In genomic region chr3:97930141-97930786, GRCm38 (mm10) we compare ENCODE assay signal across 12 mouse cellular contexts. TPM values are rescaled to one million over a fixed set of nuclear protein-coding genes. Genes with fewer than 3 reads are reported as not detected.
DNase-seq lines count a peak whose midpoint lies in the region; ATAC-seq and TF ChIP-seq lines count a peak whose summit lies in the region.
"Had no signal": no experiment of that assay in that cellular context is flagged by ENCODE, and none has a peak within 500 bp of the region (broad histone marks: within the 10 kb centered on the region; RNA-seq: fewer than 3 reads in every experiment).

No protein-coding gene starts in this region.

- TF ChIP-seq EP300 in lung, postnatal 0 days (IDR thresholded peaks at IDR 0.05), result no peak

- no peak overlapping the region for H3K4me3 ChIP-seq in forebrain, embryonic 10.5 days
- no peak overlapping the region for H3K4me3 ChIP-seq in forebrain, embryonic 12.5 days (replicated peaks)
- H3K4me3 ChIP-seq in lung, postnatal 0 days (ENCODE audit: low read depth, low read length), result no peak overlapping the region
- H3K4me3 ChIP-seq in embryonic facial prominence, embryonic 13.5 days, result no peak overlapping the region
- H3K4me3 ChIP-seq: heart, embryonic 15.5 days; limb, embryonic 15.5 days; myocyte had no signal

- peak; percentile 53 for TF ChIP-seq CTCF in lung, postnatal 0 days (IDR thresholded peaks at IDR 0.05)

- no peak for ATAC-seq in forebrain, embryonic 12.5 days (ENCODE audit: low FRiP score)
- no peak for ATAC-seq in lung, postnatal 0 days
- no peak for ATAC-seq in embryonic facial prominence, embryonic 13.5 days (ENCODE audit: insufficient number of reproducible peaks, insufficient read depth, low FRiP score, low TSS enrichment, low read depth)

- H3K27me3 ChIP-seq in forebrain, embryonic 10.5 days (ENCODE audit: poor library complexity, severe bottlenecking), result peaks cover 25% of the 10 kb centered on the region
- H3K27me3 ChIP-seq in forebrain, embryonic 12.5 days, result peaks cover 17% of the 10 kb centered on the region
- no peaks in the 10 kb centered on the region for H3K27me3 ChIP-seq in lung, postnatal 0 days (replicated peaks; ENCODE audit: insufficient read depth, low read length)
- H3K27me3 ChIP-seq in embryonic facial prominence, embryonic 13.5 days, result peaks cover 4% of the 10 kb centered on the region; the same call in 1 of the 2 replicates
- H3K27me3 ChIP-seq: limb, embryonic 15.5 days had no signal

- WGBS in forebrain, embryonic 10.5 days, result 64% methylated on average over 12 of the region's 12 CpGs
- 76% methylated on average over 12 of the region's 12 CpGs for WGBS in forebrain, embryonic 12.5 days
- 34% methylated on average over 12 of the region's 12 CpGs for WGBS in lung, postnatal 0 days
- 21% methylated on average over 12 of the region's 12 CpGs for WGBS in embryonic facial prominence, embryonic 13.5 days

- no peaks in the 10 kb centered on the region for H3K36me3 ChIP-seq in forebrain, embryonic 10.5 days (replicated peaks)
- no peaks in the 10 kb centered on the region for H3K36me3 ChIP-seq in forebrain, embryonic 12.5 days (replicated peaks)
- H3K36me3 ChIP-seq in lung, postnatal 0 days (ENCODE audit: insufficient read depth, low read length), result no peaks in the 10 kb centered on the region
- no peaks in the 10 kb centered on the region; the same call in 1 of the 2 replicates for H3K36me3 ChIP-seq in embryonic facial prominence, embryonic 13.5 days
- H3K36me3 ChIP-seq: heart, embryonic 15.5 days; limb, embryonic 15.5 days had no signal

- no peak for DNase-seq in forebrain, embryonic 10.5 days (ENCODE audit: extremely low spot score, low spot score)
- peak; percentile 42 for DNase-seq in lung, postnatal 0 days (ENCODE audit: low spot score)
- no peak for DNase-seq in lung, postnatal 25 days (ENCODE audit: low spot score)
- DNase-seq in lung, postnatal 4 days, result peak; percentile 35 to 37
- DNase-seq in right cerebral cortex, postnatal 4 days, result no peak
- DNase-seq in urinary bladder, postnatal 4 days (ENCODE audit: low spot score in 2 of 2), result no peak
- DNase-seq: thymus, postnatal 36 days had no signal

- H3K4me2 ChIP-seq in forebrain, embryonic 12.5 days, result no peak overlapping the region
- H3K4me2 ChIP-seq in lung, postnatal 0 days (replicated peaks; ENCODE audit: low read depth, low read length), result 0 out of 2 replicates have a peak overlapping the region, but pooled peaks have one; percentile 3
- peak overlapping the region; percentile 32 for H3K4me2 ChIP-seq in embryonic facial prominence, embryonic 13.5 days
- H3K4me2 ChIP-seq: heart, embryonic 15.5 days; limb, embryonic 15.5 days had no signal

- H3K9me3 ChIP-seq in forebrain, embryonic 10.5 days, result no peaks in the 10 kb centered on the region
- no peaks in the 10 kb centered on the region for H3K9me3 ChIP-seq in forebrain, embryonic 12.5 days
- H3K9me3 ChIP-seq in lung, postnatal 0 days (ENCODE audit: low read length), result no peaks in the 10 kb centered on the region
- H3K9me3 ChIP-seq in embryonic facial prominence, embryonic 13.5 days, result no peaks in the 10 kb centered on the region
- H3K9me3 ChIP-seq: heart, embryonic 15.5 days; limb, embryonic 15.5 days had no signal

- peaks cover 45% of the 10 kb centered on the region for H3K4me1 ChIP-seq in forebrain, embryonic 10.5 days
- H3K4me1 ChIP-seq in forebrain, embryonic 12.5 days, result peaks cover 19% of the 10 kb centered on the region
- H3K4me1 ChIP-seq in lung, postnatal 0 days (ENCODE audit: insufficient read depth, low read depth, low read length), result peaks cover 7% of the 10 kb centered on the region; the same call in 1 of the 2 replicates
- peaks cover 54% of the 10 kb centered on the region for H3K4me1 ChIP-seq in embryonic facial prominence, embryonic 13.5 days

- no peak overlapping the region for H3K9ac ChIP-seq in forebrain, embryonic 12.5 days
- no peak overlapping the region for H3K9ac ChIP-seq in lung, postnatal 0 days (replicated peaks; ENCODE audit: low read depth)
- H3K9ac ChIP-seq in embryonic facial prominence, embryonic 13.5 days, result no peak overlapping the region
- H3K9ac ChIP-seq: heart, embryonic 15.5 days; limb, embryonic 15.5 days had no signal

- peak overlapping the region; percentile 44; the same call in 1 of the 2 replicates for H3K27ac ChIP-seq in forebrain, embryonic 10.5 days
- H3K27ac ChIP-seq in forebrain, embryonic 12.5 days, result no peak overlapping the region
- no peak overlapping the region for H3K27ac ChIP-seq in lung, postnatal 0 days (ENCODE audit: low read length)
- H3K27ac ChIP-seq in embryonic facial prominence, embryonic 13.5 days, result no peak overlapping the region; the same call in 1 of the 2 replicates
- H3K27ac ChIP-seq: heart, embryonic 15.5 days; limb, embryonic 15.5 days had no signal

RNA-seq across cellular contexts. Expression of gene Sec22b, which starts 29.3 kb away (rescaled TPM):
- 114 TPM in 2 replicates for polyA plus RNA-seq in forebrain, embryonic 10.5 days (2016; fragmentation: Nextera tagmentation; extraction: Ambion mirVana)
- 104 and 107 TPM in 2 replicates for polyA plus RNA-seq in forebrain, embryonic 12.5 days (2016; fragmentation: Nextera tagmentation; extraction: Ambion mirVana)
- polyA plus RNA-seq in lung, postnatal 0 days (2015; fragmentation: Nextera tagmentation; extraction: Ambion mirVana), result 87.9 and 88.7 TPM in 2 replicates
- polyA plus RNA-seq in embryonic facial prominence, embryonic 13.5 days (2015; fragmentation: Nextera tagmentation; extraction: Ambion mirVana), result 141 and 145 TPM in 2 replicates

RNA-seq across cellular contexts. Expression of gene Pde4dip, which starts 41.8 kb away (rescaled TPM):
- polyA plus RNA-seq in forebrain, embryonic 10.5 days (2016; fragmentation: Nextera tagmentation; extraction: Ambion mirVana), result 18.5 and 18.7 TPM in 2 replicates
- 35.7 and 39.3 TPM in 2 replicates for polyA plus RNA-seq in forebrain, embryonic 12.5 days (2016; fragmentation: Nextera tagmentation; extraction: Ambion mirVana)
- 7.1 and 8.5 TPM in 2 replicates for polyA plus RNA-seq in lung, postnatal 0 days (2015; fragmentation: Nextera tagmentation; extraction: Ambion mirVana)
- 21.9 and 27.7 TPM in 2 replicates for polyA plus RNA-seq in embryonic facial prominence, embryonic 13.5 days (2015; fragmentation: Nextera tagmentation; extraction: Ambion mirVana)

Comparison
In these comparisons a context has a peak if more than half of its experiments do, and no peak if none do; other contexts are left out.
1. DNase-seq: peak in lung, postnatal 0 days (single experiment) and lung, postnatal 4 days (2 of 2); none in forebrain, embryonic 10.5 days (single experiment), lung, postnatal 25 days (single experiment), right cerebral cortex, postnatal 4 days (single experiment) and urinary bladder, postnatal 4 days (0 of 2).